Mouse (Mus musculus) forebrain, embryonic 11.5 days (tissue): ENCODE measurements at regions not wholly inside any gene's neighbourhood (a gene's known extent, or its start where the extent isn't known, plus 50 kb on each side); places are given as distances from the start of the nearest gene placed in this dataset.

ENCODE experiments used
- ATAC-seq: fragments of 200-750 bp; cut with Nextera tagmentation; replicated peaks from 2 replicates; pipeline ENCODE4 v1.8.0; 2017; ENCODE audit warnings: moderate TSS enrichment; ENCODE audit not compliant: low FRiP score
- DNase-seq: peaks from one replicate; pipeline ENCODE4 v3.0.0-alpha.2; 2017; ENCODE audit warnings: low spot score
- H3K27ac ChIP-seq: fragments of 300-500 bp; sonication (generic); 2 replicates; pipeline ENCODE4 v1.5.1; 2014; ENCODE audit warnings: low read depth, low read length
- H3K27me3 ChIP-seq: fragments of 300-500 bp; sonication (generic); 2 replicates; pipeline ENCODE4 v1.6.1; 2014; ENCODE audit warnings: mild to moderate bottlenecking, low read length, mixed read lengths; ENCODE audit not compliant: control insufficient read depth, insufficient read depth
- H3K36me3 ChIP-seq: fragments of 300-500 bp; sonication (generic); 2 replicates; pipeline ENCODE4 v1.6.1; 2014; ENCODE audit warnings: mild to moderate bottlenecking, low read length, moderate library complexity, mixed read lengths; ENCODE audit not compliant: control insufficient read depth, insufficient read depth
- H3K4me1 ChIP-seq: fragments of 300-500 bp; sonication (generic); replicated peaks from 2 replicates; pipeline ENCODE4 v1.6.1; 2014; ENCODE audit warnings: low read length, mixed read lengths; ENCODE audit not compliant: control insufficient read depth, insufficient read depth
- H3K4me2 ChIP-seq: fragments of 300-500 bp; sonication (generic); 2 replicates; pipeline ENCODE4 v1.6.1; 2014; ENCODE audit warnings: low read depth, mild to moderate bottlenecking, low read length, moderate library complexity, mixed read lengths; ENCODE audit not compliant: severe bottlenecking
- H3K4me3 ChIP-seq: fragments of 300-500 bp; sonication (generic); 2 replicates; pipeline ENCODE4 v1.5.1; 2014; ENCODE audit warnings: low read depth, low read length
- H3K9ac ChIP-seq: fragments of 300-500 bp; sonication (generic); 2 replicates; pipeline ENCODE4 v1.6.1; 2014; ENCODE audit warnings: low read length
- H3K9me3 ChIP-seq: fragments of 300-500 bp; sonication (generic); 2 replicates; pipeline ENCODE4 v1.6.1; 2016; ENCODE audit warnings: low read length, mixed read lengths; ENCODE audit not compliant: control insufficient read depth
- WGBS: fragments of 180-500 bp; shearing (Covaris S2); extraction: QIAGEN DNeasy Blood & Tissue Kit; methylation state at CpG from one replicate; pipeline ENCODE4 v1.1.7; 2014; 5-methylcytosine and 5-hydroxymethylcytosine counted together

GRCm38 (mm10) chr13:19911860-19912584, 88.0 kb upstream of the Gpr141 start:
- Histone ChIP-seq H3K36me3 (no peaks in the 10 kb centered on the region), H3K4me3 (no peak overlapping the region), H3K9me3 (no peaks in the 10 kb centered on the region), H3K27me3 (no peaks in the 10 kb centered on the region), H3K4me1 (no peaks in the 10 kb centered on the region), H3K9ac (no peak overlapping the region), H3K27ac (no peak overlapping the region), H3K4me2 (no peak overlapping the region)
- DNase-seq (no peak), ATAC-seq (no peak)
- 54% methylated on average over 5 of the region's 5 CpGs for WGBS

- Histone ChIP-seq H3K4me1 (no peaks in the 10 kb centered on the region), H3K27ac (no peak overlapping the region), H3K27me3 (no peaks in the 10 kb centered on the region), H3K36me3 (no peaks in the 10 kb centered on the region), H3K9ac (no peak overlapping the region), H3K9me3 (no peaks in the 10 kb centered on the region), H3K4me2 (no peak overlapping the region), H3K4me3 (no peak overlapping the region)
- 93% methylated on average over 4 of the region's 4 CpGs for WGBS
- DNase-seq (no peak), ATAC-seq (no peak)
Measured at GRCm38 (mm10) chr13:19902786-19903185, 78.7 kb upstream of the Gpr141 start.

DNA sequence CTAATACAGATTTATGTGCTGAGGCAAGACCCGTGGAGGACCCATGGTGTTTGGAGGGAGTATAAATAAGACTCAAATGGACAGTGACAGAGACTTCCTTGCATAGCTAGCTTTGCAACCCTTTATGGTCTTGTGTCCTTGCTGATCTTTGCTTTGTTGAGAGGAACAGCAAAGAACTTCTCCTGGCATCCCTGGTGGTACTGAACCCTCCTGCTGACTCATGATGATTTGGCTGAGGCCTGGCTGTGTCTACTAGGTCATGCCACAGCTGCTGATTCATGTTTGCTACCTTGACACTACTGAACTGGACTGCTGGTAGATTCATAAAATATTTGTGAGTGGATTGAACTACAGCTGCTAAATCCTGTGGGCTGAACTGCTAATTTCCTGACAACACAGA, 73.1 kb upstream of the Gpr141 start:
- ATAC-seq = no peak
- Histone ChIP-seq H3K4me1 (no peaks in the 10 kb centered on the region), H3K36me3 (no peaks in the 10 kb centered on the region), H3K9ac (no peak overlapping the region), H3K27ac (no peak overlapping the region), H3K4me2 (no peak overlapping the region), H3K4me3 (no peak overlapping the region), H3K27me3 (no peaks in the 10 kb centered on the region), H3K9me3 (no peaks in the 10 kb centered on the region)
- 89% methylated on average over 1 of the region's 1 CpGs for WGBS
- no peak for DNase-seq

- H3K4me1 ChIP-seq = no peaks in the 10 kb centered on the region
- no peak overlapping the region for H3K9ac ChIP-seq
- no peaks in the 10 kb centered on the region for H3K27me3 ChIP-seq
- ATAC-seq (no peak), DNase-seq (no peak)
- WGBS = 72% methylated on average over 11 of the region's 11 CpGs
- no peak overlapping the region for H3K27ac ChIP-seq
- no peaks in the 10 kb centered on the region for H3K36me3 ChIP-seq
- H3K4me3 ChIP-seq = no peak overlapping the region
- no peaks in the 10 kb centered on the region for H3K9me3 ChIP-seq
- H3K4me2 ChIP-seq = no peak overlapping the region
Measured at GRCm38 (mm10) chr13:19888983-19889773, 65.1 kb upstream of the Gpr141 start.

DNA sequence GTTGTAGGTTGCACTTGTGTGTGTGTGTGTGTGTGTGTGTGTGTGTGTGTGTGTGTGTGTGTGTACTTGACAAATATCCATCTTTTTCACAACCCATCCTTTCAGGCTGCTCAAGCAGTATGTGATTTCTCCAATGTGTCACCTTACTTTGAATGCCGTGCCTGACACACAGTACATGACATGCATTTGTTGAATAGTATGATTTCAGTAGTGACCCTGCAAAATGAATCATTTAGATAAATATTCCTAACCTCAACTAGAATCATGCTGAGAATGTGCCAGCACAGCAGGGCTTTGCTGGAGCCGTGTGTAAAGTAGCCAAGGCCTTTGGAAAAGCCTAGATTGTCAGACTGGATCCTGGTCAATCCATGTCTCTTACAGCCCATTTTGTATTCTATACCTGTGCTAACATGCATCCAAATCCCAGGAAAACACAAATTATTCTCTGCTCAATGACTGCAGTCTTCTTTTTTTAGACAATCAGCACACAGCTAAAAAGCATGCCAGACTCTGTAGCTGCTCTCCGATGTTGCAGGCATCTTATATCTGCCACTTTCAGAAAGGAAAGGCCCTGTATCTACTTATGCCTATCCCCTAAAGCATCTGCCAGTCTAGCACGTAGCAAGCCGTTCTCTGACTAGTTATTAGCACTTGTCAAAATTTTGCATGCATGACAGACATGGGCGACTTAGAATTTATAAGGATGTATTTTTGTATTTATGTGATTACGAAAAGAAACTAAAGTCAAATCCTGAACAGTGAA, 60.0 kb upstream of the Gpr141 start:
- WGBS = 87% methylated on average over 7 of the region's 7 CpGs
- Histone ChIP-seq H3K4me3 (no peak overlapping the region), H3K9me3 (no peaks in the 10 kb centered on the region), H3K36me3 (no peaks in the 10 kb centered on the region), H3K27me3 (no peaks in the 10 kb centered on the region), H3K4me1 (no peaks in the 10 kb centered on the region), H3K9ac (no peak overlapping the region), H3K27ac (no peak overlapping the region), H3K4me2 (no peak overlapping the region)
- no peak for DNase-seq
- ATAC-seq = no peak

- Histone ChIP-seq H3K4me2 (no peak overlapping the region), H3K27ac (no peak overlapping the region), H3K9me3 (no peaks in the 10 kb centered on the region), H3K9ac (no peak overlapping the region), H3K36me3 (no peaks in the 10 kb centered on the region), H3K4me3 (no peak overlapping the region), H3K4me1 (no peaks in the 10 kb centered on the region), H3K27me3 (no peaks in the 10 kb centered on the region)
- no peak for ATAC-seq
- no peak for DNase-seq
- WGBS = 98% methylated on average over 4 of the region's 4 CpGs
Measured at GRCm38 (mm10) chr13:19882889-19883288, 58.8 kb upstream of the Gpr141 start.

- H3K9me3 ChIP-seq = no peaks in the 10 kb centered on the region
- H3K27ac ChIP-seq = no peak overlapping the region
- no peak overlapping the region for H3K9ac ChIP-seq
- H3K4me1 ChIP-seq = no peaks in the 10 kb centered on the region
- no peaks in the 10 kb centered on the region for H3K27me3 ChIP-seq
- DNase-seq (no peak), ATAC-seq (no peak)
- no peak overlapping the region for H3K4me2 ChIP-seq
- no peaks in the 10 kb centered on the region for H3K36me3 ChIP-seq
- 89% methylated on average over 5 of the region's 5 CpGs for WGBS
- no peak overlapping the region for H3K4me3 ChIP-seq
Measured at GRCm38 (mm10) chr13:19881772-19882171, 57.7 kb upstream of the Gpr141 start.

DNA sequence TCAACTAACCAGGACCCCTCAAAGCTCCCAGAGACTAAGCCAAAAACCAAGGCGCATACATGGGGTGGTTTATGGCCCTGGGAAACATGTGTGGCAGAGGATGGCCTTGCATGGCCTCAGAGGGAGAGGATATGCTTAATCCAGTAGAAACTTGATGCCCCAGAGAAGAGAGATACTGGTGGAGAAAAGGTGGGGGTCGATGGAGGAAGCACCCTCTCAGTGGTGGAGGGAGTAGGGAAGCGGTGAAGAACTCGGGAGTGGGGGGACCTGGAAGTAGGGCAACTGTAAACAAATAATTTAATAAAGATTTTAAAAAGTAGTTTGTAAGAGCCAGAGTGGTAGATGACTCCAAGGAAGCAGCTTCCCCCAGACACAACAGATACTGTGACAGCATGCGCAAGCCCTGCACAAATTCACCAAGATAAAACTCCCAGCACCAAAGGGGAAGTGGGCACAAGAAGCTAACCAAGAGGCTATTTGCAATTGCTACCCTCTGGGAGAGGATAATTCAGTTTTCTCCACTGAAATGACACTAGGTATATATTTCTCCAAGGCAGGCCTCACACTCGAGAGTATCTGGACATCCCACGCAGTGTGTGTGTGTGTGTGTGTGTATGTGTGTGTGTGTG, 50.7 kb upstream of the Gpr141 start:
- WGBS = 86% methylated on average over 7 of the region's 7 CpGs
- Histone ChIP-seq H3K9me3 (no peaks in the 10 kb centered on the region), H3K4me2 (no peak overlapping the region), H3K9ac (no peak overlapping the region), H3K27me3 (no peaks in the 10 kb centered on the region), H3K4me1 (no peaks in the 10 kb centered on the region), H3K27ac (no peak overlapping the region), H3K4me3 (no peak overlapping the region), H3K36me3 (no peaks in the 10 kb centered on the region)
- DNase-seq (no peak), ATAC-seq (no peak)
